Mouse (Mus musculus) liver, adult 2 months (tissue): ENCODE measurements at regions not wholly inside any gene's neighbourhood (a gene's known extent, or its start where the extent isn't known, plus 50 kb on each side); places are given as distances from the start of the nearest gene placed in this dataset.

Experiments
- CTCF ChIP-seq: fragments of 200-500 bp; IDR thresholded peaks from 2 replicates; pipeline ENCODE4 v1.5.1; 2011; ENCODE audit warnings: low read depth, low read length, control low read depth
- POLR2A ChIP-seq: fragments of 200-500 bp; IDR thresholded peaks from 2 replicates; pipeline ENCODE4 v1.6.1; 2011; ENCODE audit warnings: low read length, control low read depth; ENCODE audit not compliant: insufficient read depth; ENCODE audit errors: extremely low read depth

DNA sequence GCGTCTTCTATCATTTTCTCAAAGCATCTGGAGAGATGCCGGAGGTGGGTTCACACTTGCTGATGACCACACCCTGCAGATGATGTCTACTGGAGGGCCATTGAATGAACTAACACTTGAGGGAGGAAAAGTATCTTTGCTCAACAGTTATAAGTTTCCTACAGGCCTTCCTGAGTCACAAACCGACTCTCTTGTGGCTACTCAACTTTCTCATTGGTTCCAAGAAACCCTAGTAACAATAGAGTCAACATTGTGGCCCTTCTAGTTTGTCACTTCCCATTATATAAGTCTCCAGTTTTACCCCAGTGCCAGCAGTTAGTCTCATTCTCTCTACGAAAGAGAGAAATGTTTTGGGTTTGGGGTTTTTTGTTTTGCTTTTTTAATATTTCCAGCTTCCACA is 604.1 kb upstream of the Arid1b start:
- TF ChIP-seq CTCF (no peak), POLR2A (no peak)
